Mouse (Mus musculus) 3134 (cell line): Measurements from ENCODE around the gene Prss38.

Source experiments
- DNase-seq: peaks from one replicate; pipeline ENCODE4 v3.0.0-alpha.2; 2011; ENCODE audit warnings: low spot score; ENCODE audit not compliant: insufficient read length; ENCODE audit errors: extremely low read depth

Gene Prss38

DNA sequence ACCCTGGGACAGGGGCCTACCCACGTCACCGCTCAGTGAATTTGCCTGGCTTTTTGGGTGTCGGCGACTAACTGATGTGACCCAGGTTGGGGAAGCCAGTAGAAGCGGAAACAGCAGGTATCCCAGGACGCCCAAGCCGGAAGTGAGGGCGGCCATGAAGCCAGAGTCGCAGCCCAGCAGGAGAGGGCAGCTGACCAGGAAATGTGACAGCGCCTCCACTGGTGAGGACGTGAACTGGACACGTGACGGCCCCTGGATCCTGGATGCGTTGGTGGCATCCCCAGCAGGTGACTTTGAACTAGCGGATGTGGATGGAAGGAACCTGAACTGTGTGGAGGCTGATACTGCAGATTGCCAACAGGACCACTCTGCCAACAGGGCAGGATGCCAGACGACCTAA lies at the start of gene Prss38:
Gene Prss38, minus strand, starts transcription at position 183 of the 400 bp plus-strand sequence.
- DNase-seq = no peak

DNA sequence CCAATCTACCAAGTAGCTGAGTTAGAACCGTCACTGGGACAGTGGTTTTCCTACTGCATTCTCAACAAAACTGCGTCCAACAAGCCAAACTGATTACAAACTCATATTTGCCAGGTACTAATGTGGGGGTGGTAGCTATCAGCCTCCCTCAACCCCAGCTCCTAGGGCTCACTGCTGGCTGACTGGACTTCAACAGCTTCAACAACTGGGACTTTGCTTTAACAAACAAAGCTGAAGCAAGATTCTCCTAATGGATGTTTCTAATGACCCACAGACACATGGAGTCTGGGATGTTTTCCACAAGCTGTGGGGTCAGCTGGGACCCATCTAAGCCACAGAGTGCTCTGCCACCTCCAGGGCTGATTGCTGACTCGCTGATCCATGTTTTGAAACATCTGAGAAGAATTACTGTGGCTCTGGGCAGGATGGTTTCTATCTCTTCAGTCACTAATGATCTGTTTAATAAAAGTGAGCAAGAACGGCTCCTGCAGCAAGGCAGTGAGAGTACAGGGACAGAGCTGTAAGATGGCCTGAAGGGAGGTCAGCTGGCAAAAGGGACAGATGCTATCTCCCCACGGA lies 47.6 kb upstream of the Prss38 start:
- DNase-seq = no peak

GRCm38 (mm10) chr11:59421967-59422366 lies 46.5 kb upstream of the Prss38 start:
- DNase-seq = no peak

- peak; percentile 58 for DNase-seq
Measured at GRCm38 (mm10) chr11:59421436-59421835, 46.0 kb upstream of the Prss38 start.

DNA sequence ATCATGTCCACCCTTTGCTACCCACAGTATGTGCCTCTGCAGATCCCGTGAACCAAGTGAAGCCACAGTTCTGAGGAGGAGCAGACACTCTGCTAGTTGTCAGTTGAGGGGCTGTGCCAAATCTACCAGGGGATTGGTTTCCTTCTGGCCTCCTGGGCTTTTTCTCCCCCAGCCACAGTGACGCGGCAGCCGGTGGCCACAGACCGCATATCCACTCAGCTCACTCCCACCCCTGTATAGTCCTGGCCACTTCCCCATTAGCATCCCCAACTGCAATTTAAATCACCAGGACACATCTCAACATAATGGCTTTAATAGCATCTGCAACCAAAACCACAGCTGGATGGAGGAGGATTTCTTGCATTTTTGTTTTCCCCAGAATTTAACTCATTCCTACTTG lies 43.3 kb upstream of the Prss38 start:
- no peak for DNase-seq

GRCm38 (mm10) chr11:59412999-59413863 lies 37.8 kb upstream of the Prss38 start:
- no peak for DNase-seq

DNA sequence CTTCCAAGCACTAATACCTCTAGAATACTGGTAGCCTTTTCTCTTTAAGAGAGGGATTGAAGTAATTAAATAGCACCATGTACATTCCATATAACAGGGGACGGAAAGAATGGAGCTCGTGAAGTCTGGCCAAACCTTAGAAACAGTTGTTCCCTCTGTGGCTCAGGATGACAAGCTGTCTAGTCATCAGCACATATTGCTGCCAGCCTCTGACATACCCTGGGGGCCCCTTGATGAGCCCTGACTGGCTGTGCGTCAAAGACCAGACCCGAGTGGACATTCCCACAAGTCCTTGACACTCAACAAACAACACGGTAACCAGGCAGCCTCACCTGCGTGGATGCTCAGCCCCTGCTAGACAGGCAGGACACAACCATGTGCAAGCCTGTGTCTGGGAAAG lies 36.6 kb upstream of the Prss38 start:
- DNase-seq = peak; percentile 56

GRCm38 (mm10) chr11:59410851-59411250 lies 35.4 kb upstream of the Prss38 start:
- DNase-seq = peak; percentile 45

DNA sequence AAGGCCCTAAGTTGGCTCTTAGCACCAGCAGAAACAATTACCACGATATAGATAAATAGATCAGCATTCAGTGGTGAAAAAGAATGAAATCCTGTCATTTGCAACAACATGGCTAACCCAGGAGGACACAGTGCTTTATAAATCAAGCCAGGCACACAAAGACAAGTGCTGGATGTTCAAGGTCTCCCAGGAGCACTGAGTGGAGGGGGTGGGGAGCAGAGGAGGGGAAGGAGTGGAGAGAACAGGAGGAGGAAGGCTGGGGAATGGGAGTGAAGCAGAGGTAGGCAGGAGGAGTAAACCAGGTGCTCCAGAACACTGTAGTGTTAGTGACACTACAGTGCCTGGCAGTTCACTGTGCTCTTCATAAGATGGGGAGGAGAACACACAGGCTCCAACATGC lies 30.3 kb upstream of the Prss38 start:
- no peak for DNase-seq

DNA sequence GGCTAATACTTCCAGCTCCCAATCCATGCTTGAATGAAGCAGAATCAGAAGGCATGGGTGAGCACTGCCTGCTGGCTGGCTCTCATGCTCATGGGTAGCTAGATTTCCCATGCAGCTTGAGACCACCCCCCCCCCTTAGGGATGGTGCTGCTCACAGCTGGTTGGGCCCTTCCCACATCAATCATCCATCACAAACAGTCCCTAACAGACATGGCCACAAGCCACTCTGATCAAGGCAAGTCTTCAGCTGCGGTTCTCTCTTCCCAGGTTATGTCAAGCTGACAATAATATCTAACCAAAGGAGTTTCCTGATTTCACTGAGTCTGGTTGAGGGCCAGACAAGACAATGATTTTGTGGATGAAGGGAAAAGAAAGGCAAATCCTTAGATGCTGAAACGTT lies 25.4 kb upstream of the Prss38 start:
- no peak for DNase-seq

DNA sequence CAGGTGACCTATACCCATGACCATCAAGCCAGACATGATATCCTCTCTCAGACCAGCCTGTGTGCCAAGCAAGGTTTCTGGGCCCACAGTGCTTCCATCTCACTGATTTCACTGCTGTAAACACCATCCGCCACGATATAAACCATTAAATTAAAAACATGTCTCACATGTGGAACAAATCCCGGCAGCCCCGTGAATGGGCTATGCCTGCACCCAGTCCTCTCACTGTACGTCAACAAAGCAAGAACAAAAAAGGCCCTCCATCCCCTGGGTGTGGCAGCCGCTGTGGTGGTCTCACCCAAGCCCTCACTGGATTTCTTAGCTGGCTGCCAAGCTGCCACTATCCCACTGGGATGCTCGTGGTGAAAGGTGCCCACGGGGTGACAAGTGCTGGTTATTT lies 24.4 kb upstream of the Prss38 start:
- no peak for DNase-seq

GRCm38 (mm10) chr11:59397536-59398371 lies 22.3 kb upstream of the Prss38 start:
- no peak for DNase-seq

DNA sequence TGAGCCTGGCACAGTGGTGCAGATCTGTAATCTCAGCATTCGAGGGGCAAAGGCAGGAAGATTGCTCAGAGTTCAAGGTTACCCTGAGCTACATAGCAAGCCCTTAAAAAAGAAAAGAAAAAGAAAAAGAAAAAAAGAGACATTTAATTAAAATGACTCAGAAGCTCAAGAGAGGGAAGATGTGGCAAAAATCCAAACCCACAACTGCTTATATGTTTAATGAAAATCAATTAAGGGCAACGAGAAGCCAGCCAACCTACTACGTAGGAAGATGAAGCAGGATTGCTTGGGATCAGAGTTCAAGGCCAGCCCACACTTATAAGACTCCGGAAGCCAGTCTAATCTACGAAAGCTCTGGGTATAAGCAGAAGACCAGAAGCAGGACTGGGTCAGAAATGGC lies 19.0 kb upstream of the Prss38 start:
- DNase-seq = no peak

GRCm38 (mm10) chr11:59393591-59393990 lies 18.1 kb upstream of the Prss38 start:
- no peak for DNase-seq

DNA sequence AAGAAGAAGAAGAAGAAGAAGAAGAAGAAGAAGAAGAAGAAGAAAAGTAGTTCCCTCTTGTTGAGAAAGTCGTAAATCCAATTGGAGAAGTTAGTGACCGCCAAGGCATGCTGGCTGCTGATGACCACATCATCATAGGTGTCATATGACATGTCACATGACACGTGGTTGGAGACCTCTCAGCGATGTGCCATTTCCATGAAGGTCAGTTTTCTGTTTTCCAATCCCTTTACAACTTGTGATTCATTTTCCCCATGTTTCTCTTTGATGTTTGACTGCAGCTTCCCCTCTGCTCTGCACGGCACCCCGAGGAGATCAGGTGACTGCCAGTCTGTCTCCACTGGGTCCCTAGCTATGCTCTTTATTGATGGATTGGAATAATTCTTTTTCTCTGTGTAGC lies 16.8 kb upstream of the Prss38 start:
- no peak for DNase-seq

DNA sequence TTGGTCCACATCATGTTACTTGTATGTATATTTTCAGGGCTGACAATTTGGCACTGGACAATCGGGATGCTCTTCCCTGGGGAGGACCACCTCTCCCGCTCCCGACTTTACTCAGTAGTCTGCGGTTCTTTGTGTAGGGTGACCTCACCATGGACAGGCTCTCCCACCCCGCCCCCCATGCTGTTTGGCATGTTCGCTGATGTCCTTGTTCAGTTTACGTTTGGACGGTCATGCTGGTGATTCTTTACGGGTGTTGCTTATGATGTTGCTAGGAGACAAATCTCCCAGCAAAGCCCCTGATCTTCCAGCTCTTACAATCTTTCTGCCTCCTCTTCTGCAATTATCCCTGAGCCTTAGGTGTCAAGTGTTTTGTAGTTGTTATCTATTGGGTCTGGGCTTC lies 15.0 kb upstream of the Prss38 start:
- no peak for DNase-seq

DNA sequence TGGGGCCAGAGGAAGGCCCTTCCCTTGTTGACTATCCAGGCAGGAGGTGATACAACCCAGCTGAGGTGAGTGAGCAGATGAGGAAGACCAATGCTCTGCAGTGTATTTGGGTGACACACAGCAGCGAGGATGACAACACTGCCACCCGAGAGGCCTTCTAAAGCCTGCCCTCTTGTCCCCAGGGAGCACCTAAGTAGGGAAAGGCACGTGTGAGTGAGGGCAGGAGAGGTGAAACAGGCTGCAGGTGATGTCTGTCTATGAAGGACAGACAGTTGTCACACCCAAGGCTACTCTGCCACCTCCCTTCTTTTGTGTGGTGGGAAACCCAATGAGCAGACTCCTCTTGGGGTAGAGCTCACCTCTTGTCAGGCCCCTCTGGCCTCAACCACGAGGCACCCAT lies 14.2 kb upstream of the Prss38 start:
- DNase-seq = no peak

- no peak for DNase-seq
Measured at GRCm38 (mm10) chr11:59388806-59389205, 13.3 kb upstream of the Prss38 start.

DNA sequence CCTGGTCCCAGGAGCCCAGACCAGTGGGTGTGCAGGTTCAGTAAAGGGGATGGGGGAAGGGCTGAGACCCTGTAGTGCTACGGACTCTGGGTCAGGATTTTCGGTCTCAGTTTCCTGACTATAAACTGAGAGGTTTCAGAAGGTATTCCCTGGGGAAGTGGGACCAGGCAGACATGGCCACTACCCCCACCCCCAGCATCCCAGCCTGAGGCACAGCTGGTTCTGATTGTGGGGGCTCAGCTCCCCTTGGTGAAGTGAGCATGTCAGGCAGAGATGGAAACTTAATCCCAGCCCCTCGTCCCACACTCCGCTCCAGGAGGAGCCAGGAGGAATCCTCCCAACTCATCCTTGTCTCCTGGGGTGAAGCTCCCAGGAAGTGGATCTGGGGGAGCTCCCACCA lies 12.0 kb upstream of the Prss38 start:
- no peak for DNase-seq

GRCm38 (mm10) chr11:59385123-59385522 lies 9.7 kb upstream of the Prss38 start:
- DNase-seq = no peak

DNA sequence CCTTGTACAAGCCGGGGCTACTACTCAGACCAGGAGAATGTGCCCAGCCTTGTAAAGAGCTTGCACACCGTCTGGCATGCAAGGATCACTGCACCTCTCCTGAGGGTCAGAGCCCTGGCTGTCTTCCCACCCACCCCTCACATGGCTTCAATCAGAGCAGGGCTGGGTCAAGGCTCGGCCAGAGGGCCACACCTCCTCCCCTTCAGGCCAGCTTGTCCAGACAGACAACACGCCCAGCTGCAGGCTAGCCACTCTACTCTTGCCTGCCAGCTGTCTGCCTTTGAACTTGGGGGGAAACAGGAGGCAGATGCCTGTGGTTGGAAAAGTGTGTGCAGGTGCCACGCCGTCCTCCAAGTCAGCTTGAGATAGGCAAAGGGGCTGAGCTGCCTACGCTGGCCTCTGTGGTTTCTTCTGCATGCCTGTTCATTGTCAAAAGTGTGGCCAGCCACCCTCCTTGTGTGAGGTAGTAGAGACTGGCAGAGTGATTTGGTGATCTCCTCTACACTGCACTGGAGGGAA lies 9.0 kb upstream of the Prss38 start:
- DNase-seq = peak; percentile 60
